Comparison of ENCODE assay signal across 11 mouse cellular contexts in the genomic region with DNA sequence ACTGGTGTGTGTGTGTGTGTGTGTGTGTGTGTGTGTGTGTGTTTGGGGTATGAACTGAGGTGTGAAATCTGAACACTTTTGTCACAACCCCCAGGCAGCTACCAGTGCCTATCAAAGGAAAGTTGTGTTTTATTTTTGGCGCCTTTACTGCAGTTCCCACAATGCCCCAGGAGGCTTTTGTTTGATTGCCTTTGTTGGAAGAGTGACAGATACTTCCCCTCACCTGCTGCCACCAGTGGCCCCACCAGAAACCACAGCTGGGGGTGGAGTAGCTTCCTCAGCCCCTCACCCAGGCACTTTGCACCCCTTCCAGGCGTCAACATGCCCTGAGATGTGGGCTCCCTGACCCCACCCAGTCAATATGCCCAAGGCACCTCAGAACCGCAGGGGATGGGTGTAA. TPM values are rescaled to one million over a fixed set of nuclear protein-coding genes. Genes with fewer than 3 reads are reported as not detected.
DNase-seq lines count a peak whose midpoint lies in the region; ATAC-seq lines count a peak whose summit lies in the region.
"Had no signal": no experiment of that assay in that cellular context is flagged by ENCODE, and none has a peak within 500 bp of the region (broad histone marks: within the 10 kb centered on the region; RNA-seq: fewer than 3 reads in every experiment).

No protein-coding gene starts in this region.

- H3K27ac ChIP-seq in intestine, embryonic 15.5 days: no peak overlapping the region
- H3K27ac ChIP-seq in intestine, embryonic 16.5 days (ENCODE audit: low read length): no peak overlapping the region
- peak overlapping the region; percentile 39 for H3K27ac ChIP-seq in embryonic facial prominence, embryonic 13.5 days
- H3K27ac ChIP-seq: kidney, postnatal 0 days had no signal

- H3K9ac ChIP-seq in intestine, embryonic 15.5 days: 0 out of 2 replicates have a peak overlapping the region, but pooled peaks have one; percentile 1
- H3K9ac ChIP-seq in intestine, embryonic 16.5 days (ENCODE audit: low read depth, low read length): no peak overlapping the region
- H3K9ac ChIP-seq in embryonic facial prominence, embryonic 13.5 days: peak overlapping the region; percentile 2; the same call in 1 of the 2 replicates

- H3K4me2 ChIP-seq in intestine, embryonic 15.5 days (replicated peaks): no peak overlapping the region
- no peak overlapping the region for H3K4me2 ChIP-seq in intestine, embryonic 16.5 days (ENCODE audit: low read depth, low read length)
- no peak overlapping the region for H3K4me2 ChIP-seq in embryonic facial prominence, embryonic 13.5 days

- H3K4me3 ChIP-seq in intestine, embryonic 15.5 days (replicated peaks): no peak overlapping the region
- H3K4me3 ChIP-seq in intestine, embryonic 16.5 days (ENCODE audit: low read length): no peak overlapping the region
- no peak overlapping the region for H3K4me3 ChIP-seq in embryonic facial prominence, embryonic 13.5 days

- H3K9me3 ChIP-seq in intestine, embryonic 15.5 days: no peaks in the 10 kb centered on the region
- no peaks in the 10 kb centered on the region for H3K9me3 ChIP-seq in intestine, embryonic 16.5 days (ENCODE audit: control insufficient read depth, low read length)
- H3K9me3 ChIP-seq in embryonic facial prominence, embryonic 13.5 days: no peaks in the 10 kb centered on the region

- no peaks in the 10 kb centered on the region for H3K27me3 ChIP-seq in intestine, embryonic 15.5 days (replicated peaks)
- no peaks in the 10 kb centered on the region for H3K27me3 ChIP-seq in intestine, embryonic 16.5 days (replicated peaks; ENCODE audit: control insufficient read depth, insufficient read depth, low read length)
- no peaks in the 10 kb centered on the region for H3K27me3 ChIP-seq in embryonic facial prominence, embryonic 13.5 days

- H3K4me1 ChIP-seq in intestine, embryonic 15.5 days (replicated peaks): peaks cover 31% of the 10 kb centered on the region
- H3K4me1 ChIP-seq in intestine, embryonic 16.5 days (ENCODE audit: control insufficient read depth, insufficient read depth, low read length): peaks cover 19% of the 10 kb centered on the region
- H3K4me1 ChIP-seq in embryonic facial prominence, embryonic 13.5 days: peaks cover 56% of the 10 kb centered on the region

- WGBS in intestine, embryonic 15.5 days: 60% methylated on average over 3 of the region's 3 CpGs
- WGBS in intestine, embryonic 16.5 days: 57% methylated on average over 3 of the region's 3 CpGs
- WGBS in embryonic facial prominence, embryonic 13.5 days: 40% methylated on average over 3 of the region's 3 CpGs

- no peaks in the 10 kb centered on the region for H3K36me3 ChIP-seq in intestine, embryonic 15.5 days
- H3K36me3 ChIP-seq in intestine, embryonic 16.5 days (ENCODE audit: control insufficient read depth, insufficient read depth, low read length): no peaks in the 10 kb centered on the region
- no peaks in the 10 kb centered on the region for H3K36me3 ChIP-seq in embryonic facial prominence, embryonic 13.5 days

- DNase-seq in spleen, postnatal 36 days (ENCODE audit: low spot score in 2 of 2): peak; percentile 84
- no peak for DNase-seq in urinary bladder, postnatal 4 days (ENCODE audit: low spot score in 2 of 2)
- DNase-seq in testis, postnatal 10 days (ENCODE audit: low spot score): no peak
- DNase-seq in Muller cell, postnatal 12 days (ENCODE audit: inconsistent ontology term): no peak
- DNase-seq: cerebellum, adult 18-20 months had no signal

- no peak for ATAC-seq in intestine, embryonic 15.5 days
- no peak for ATAC-seq in intestine, embryonic 16.5 days
- peak; percentile 65 for ATAC-seq in CD4-positive, CD25-positive, alpha-beta regulatory T cell, adult 4 months
- no peak for ATAC-seq in embryonic facial prominence, embryonic 13.5 days (ENCODE audit: insufficient number of reproducible peaks, insufficient read depth, low FRiP score, low TSS enrichment, low read depth)
- ATAC-seq: midbrain, embryonic 16.5 days had no signal

RNA-seq across cellular contexts. Expression of gene Ccr7, which starts 18.5 kb away (rescaled TPM):
- polyA plus RNA-seq in intestine, embryonic 15.5 days (2015; fragmentation: Nextera tagmentation; extraction: Ambion mirVana): 0.43 and 0.87 TPM in 2 replicates
- 0.36 and 0.64 TPM in 2 replicates for polyA plus RNA-seq in intestine, embryonic 16.5 days (2015; fragmentation: Nextera tagmentation; extraction: Ambion mirVana)
- 100 to 1,000 TPM; 277 to 361 TPM for polyA plus RNA-seq in CD4-positive, CD25-positive, alpha-beta regulatory T cell, adult 4 months (2017; shearing (Covaris generic))
- polyA plus RNA-seq in embryonic facial prominence, embryonic 13.5 days (2015; fragmentation: Nextera tagmentation; extraction: Ambion mirVana): 0.30 and 0.69 TPM in 2 replicates

RNA-seq across cellular contexts. Expression of gene Tns4, which starts 47.3 kb away (rescaled TPM):
- polyA plus RNA-seq in intestine, embryonic 15.5 days (2015; fragmentation: Nextera tagmentation; extraction: Ambion mirVana): 0.58 and 0.93 TPM in 2 replicates
- polyA plus RNA-seq in intestine, embryonic 16.5 days (2015; fragmentation: Nextera tagmentation; extraction: Ambion mirVana): 0.65 and 1.3 TPM in 2 replicates
- polyA plus RNA-seq in CD4-positive, CD25-positive, alpha-beta regulatory T cell, adult 4 months (2017; shearing (Covaris generic)): under 1 TPM in 1 of 2 experiments, not detected in 1; 0.35 TPM
- 0.53 and 0.73 TPM in 2 replicates for polyA plus RNA-seq in embryonic facial prominence, embryonic 13.5 days (2015; fragmentation: Nextera tagmentation; extraction: Ambion mirVana)

Comparison
In these comparisons a context has a peak if more than half of its experiments do, and no peak if none do; other contexts are left out.
1. DNase-seq: peak in spleen, postnatal 36 days (2 of 2); none in urinary bladder, postnatal 4 days (0 of 2), testis, postnatal 10 days (single experiment) and Muller cell, postnatal 12 days (single experiment).
2. RNA of gene Ccr7, which starts 18.5 kb away (polyA plus RNA-seq): 277 to 361 TPM in CD4-positive, CD25-positive, alpha-beta regulatory T cell, adult 4 months; 0.43 to 0.87 TPM in intestine, embryonic 15.5 days, 0.36 to 0.64 TPM in intestine, embryonic 16.5 days and 0.30 to 0.69 TPM in embryonic facial prominence, embryonic 13.5 days; every median in the first group is over 100 times any median in the second.